Mouse (Mus musculus) ES-Bruce4 (cell line): Measurements from ENCODE around the gene Chchd6. TPM values are rescaled to one million over a fixed set of nuclear protein-coding genes. Genes with fewer than 3 reads are reported as not detected.
A peak's percentile ranks its signal among the peaks of the same experiment; 100 is the strongest.

ENCODE experiments used
- H3K27ac ChIP-seq: 2 replicates; pipeline ENCODE4 v1.5.1; 2012; ENCODE audit warnings: low read length, inconsistent platforms; ENCODE audit not compliant: insufficient read depth
- H3K27me3 ChIP-seq: 2 replicates; pipeline ENCODE4 v1.6.1; 2012; ENCODE audit warnings: mild to moderate bottlenecking, low read length, inconsistent platforms; ENCODE audit not compliant: control insufficient read depth, poor library complexity, insufficient read depth, severe bottlenecking
- H3K36me3 ChIP-seq: 2 replicates; pipeline ENCODE4 v1.6.1; 2012; ENCODE audit warnings: inconsistent platforms, mild to moderate bottlenecking, low read length, moderate library complexity; ENCODE audit not compliant: control insufficient read depth, poor library complexity, insufficient read depth, severe bottlenecking
- H3K4me1 ChIP-seq: one replicate; pipeline ENCODE4 v1.8.1; 2011; ENCODE audit warnings: low read length; ENCODE audit not compliant: control insufficient read depth, insufficient read depth
- H3K4me3 ChIP-seq: 2 replicates; pipeline ENCODE4 v1.5.1; 2011; ENCODE audit warnings: low read depth, mild to moderate bottlenecking, low read length
- H3K9ac ChIP-seq: 2 replicates; pipeline ENCODE4 v1.6.1; 2012; ENCODE audit warnings: low read depth, mild to moderate bottlenecking, inconsistent platforms; ENCODE audit not compliant: poor library complexity, severe bottlenecking
- H3K9me3 ChIP-seq: replicated peaks from 2 replicates; pipeline ENCODE4 v1.6.1; 2012; ENCODE audit warnings: mild to moderate bottlenecking, low read length, inconsistent platforms; ENCODE audit not compliant: control insufficient read depth, poor library complexity, insufficient read depth, severe bottlenecking
- CTCF ChIP-seq: IDR thresholded peaks from one replicate; pipeline ENCODE4 v1.8.1; 2011; ENCODE audit warnings: low read depth, low read length
- EP300 ChIP-seq: IDR thresholded peaks from 2 replicates; pipeline ENCODE4 v1.6.1; 2011; ENCODE audit warnings: low read depth, low read length; ENCODE audit not compliant: insufficient read depth
- POLR2A ChIP-seq: IDR thresholded peaks from one replicate; pipeline ENCODE4 v1.8.1; 2011; ENCODE audit warnings: low read length; ENCODE audit not compliant: insufficient read depth
- polyA plus RNA-seq: library from polyadenylated mRNA; stranded (reverse); fragments of >200 nt; gene quantifications from 2 replicates; pipeline ENCODE4 v1.2.4, GENCODE M21; 2011; ENCODE audit warnings: low read depth; ENCODE audit not compliant: missing spikeins, insufficient read depth, insufficient read length

The Chchd6 gene
- polyA plus RNA-seq, 1 experiment: 10.1 TPM

GRCm38 (mm10) chr6:89614107-89614471 is 18.6 kb upstream of the Chchd6 start:
- Histone ChIP-seq H3K4me1 (peaks cover 2% of the 10 kb centered on the region), H3K9ac (no peak overlapping the region), H3K36me3 (no peaks in the 10 kb centered on the region), H3K27me3 (no peaks in the 10 kb centered on the region), H3K4me3 (no peak overlapping the region), H3K27ac (no peak overlapping the region), H3K9me3 (no peaks in the 10 kb centered on the region)
- TF ChIP-seq POLR2A (no peak), EP300 (no peak), CTCF (no peak)

- no peaks in the 10 kb centered on the region for H3K36me3 ChIP-seq
- no peak overlapping the region for H3K27ac ChIP-seq
- H3K4me1 ChIP-seq: peaks cover 2% of the 10 kb centered on the region
- no peaks in the 10 kb centered on the region for H3K27me3 ChIP-seq
- H3K9ac ChIP-seq: no peak overlapping the region
- H3K4me3 ChIP-seq: no peak overlapping the region
- H3K9me3 ChIP-seq: no peaks in the 10 kb centered on the region
- TF ChIP-seq CTCF (no peak), POLR2A (no peak), EP300 (0 out of 2 replicates have a peak, but pooled peaks have one; percentile 17)
These were observed 18.1 kb upstream of the Chchd6 start for GRCm38 (mm10) chr6:89613336-89614106.

GRCm38 (mm10) chr6:89607999-89608398 is 12.5 kb upstream of the Chchd6 start:
- H3K36me3 ChIP-seq: no peaks in the 10 kb centered on the region
- no peaks in the 10 kb centered on the region for H3K4me1 ChIP-seq
- H3K9ac ChIP-seq: no peak overlapping the region
- no peak overlapping the region for H3K4me3 ChIP-seq
- H3K27ac ChIP-seq: no peak overlapping the region
- H3K27me3 ChIP-seq: no peaks in the 10 kb centered on the region; the same call in 1 of the 2 replicates
- no peaks in the 10 kb centered on the region for H3K9me3 ChIP-seq
- TF ChIP-seq CTCF (peak; percentile 84), EP300 (no peak)

GRCm38 (mm10) chr6:89606096-89606495 is 10.6 kb upstream of the Chchd6 start:
- no peak overlapping the region for H3K9ac ChIP-seq
- no peak overlapping the region for H3K27ac ChIP-seq
- no peaks in the 10 kb centered on the region for H3K9me3 ChIP-seq
- H3K4me3 ChIP-seq: no peak overlapping the region
- TF ChIP-seq POLR2A (no peak), EP300 (no peak), CTCF (no peak)
- no peaks in the 10 kb centered on the region for H3K36me3 ChIP-seq
- no peaks in the 10 kb centered on the region for H3K4me1 ChIP-seq
- H3K27me3 ChIP-seq: no peaks in the 10 kb centered on the region; the same call in 1 of the 2 replicates

- Histone ChIP-seq H3K27me3 (no peaks in the 10 kb centered on the region), H3K36me3 (no peaks in the 10 kb centered on the region), H3K4me1 (no peaks in the 10 kb centered on the region), H3K4me3 (no peak overlapping the region), H3K9ac (no peak overlapping the region), H3K27ac (no peak overlapping the region), H3K9me3 (0 out of 2 replicates have a peak, but pooled peaks cover 4% of the 10 kb centered on the region)
- TF ChIP-seq CTCF (no peak), EP300 (no peak), POLR2A (no peak)
These were observed 1.1 kb upstream of the Chchd6 start for GRCm38 (mm10) chr6:89596510-89596909.

- Histone ChIP-seq H3K4me1 (no peaks in the 10 kb centered on the region), H3K27ac (no peak overlapping the region), H3K4me3 (no peak overlapping the region), H3K36me3 (no peaks in the 10 kb centered on the region), H3K9ac (no peak overlapping the region), H3K9me3 (0 out of 2 replicates have a peak, but pooled peaks cover 4% of the 10 kb centered on the region), H3K27me3 (no peaks in the 10 kb centered on the region)
- TF ChIP-seq EP300 (no peak), POLR2A (no peak), CTCF (no peak)
These were observed 310 bp upstream of the Chchd6 start for GRCm38 (mm10) chr6:89595777-89596146.
